Mouse (Mus musculus) neutrophil, adult 65 days (primary cell): ENCODE data around the gene Arpc5. TPM values are rescaled to one million over a fixed set of nuclear protein-coding genes. Genes with fewer than 3 reads are reported as not detected.

Experiments used
- total RNA-seq: library from RNA; stranded (reverse); gene quantifications from 2 replicates; pipeline ENCODE4 v1.2.4, GENCODE M21; 2023

The Arpc5 gene
- 564 and 615 TPM in 2 replicates for total RNA-seq

GRCm38 (mm10) chr1:152766032-152766772 lies at the start of gene Arpc5, which contains the start of gene Rgl1:
TSS of gene Arpc5 (plus strand) at chr1:152766542.
TSS of gene Rgl1 (minus strand) at chr1:152766351.

GRCm38 (mm10) chr1:152750312-152750965 lies 15.9 kb upstream of the Arpc5 start, which contains the start of gene Apobec4:
TSS of gene Apobec4 (plus strand) at chr1:152750551.

GRCm38 (mm10) chr1:152799897-152800296 lies 33.6 kb downstream of the Arpc5 start, which contains the start of gene Ncf2:
TSS of gene Ncf2 (plus strand) at chr1:152800194.

Other genes with a start within 250 kb of the Arpc5 start
- gene Apobec4, start 16.0 kb upstream of the Arpc5 start, total RNA-seq = not detected in 2 replicates
- gene Rgl1, start 191 bp upstream of the Arpc5 start, total RNA-seq = 2.8 and 3.9 TPM in 2 replicates
- 1,246 and 1,655 TPM in 2 replicates for gene Ncf2, start 33.7 kb downstream of the Arpc5 start, total RNA-seq
- gene Smg7, start 136.1 kb downstream of the Arpc5 start, total RNA-seq = 53.8 and 59.0 TPM in 2 replicates
- gene Nmnat2, start 188.5 kb downstream of the Arpc5 start, total RNA-seq = not detected in 2 replicates